Mouse (Mus musculus) megakaryocyte, embryonic 14.5 days (primary cell): ENCODE results near the gene Uts2.

Source experiments
- FLI1 ChIP-seq: IDR thresholded peaks from 2 replicates; pipeline ENCODE4 v1.6.1; 2012; ENCODE audit warnings: low read length, inconsistent platforms, mixed read lengths
- GATA1 ChIP-seq: IDR thresholded peaks from 3 replicates; pipeline ENCODE4 v1.6.1; 2012; ENCODE audit warnings: mixed read lengths, low read length, inconsistent platforms, borderline replicate concordance

- TF ChIP-seq GATA1 (no peak), FLI1 (no peak)
Measured at GRCm38 (mm10) chr4:151051162-151051561, 54.3 kb downstream of the Uts2 start.
